8 mouse cellular contexts compared by ENCODE assay signal in the genomic region with DNA sequence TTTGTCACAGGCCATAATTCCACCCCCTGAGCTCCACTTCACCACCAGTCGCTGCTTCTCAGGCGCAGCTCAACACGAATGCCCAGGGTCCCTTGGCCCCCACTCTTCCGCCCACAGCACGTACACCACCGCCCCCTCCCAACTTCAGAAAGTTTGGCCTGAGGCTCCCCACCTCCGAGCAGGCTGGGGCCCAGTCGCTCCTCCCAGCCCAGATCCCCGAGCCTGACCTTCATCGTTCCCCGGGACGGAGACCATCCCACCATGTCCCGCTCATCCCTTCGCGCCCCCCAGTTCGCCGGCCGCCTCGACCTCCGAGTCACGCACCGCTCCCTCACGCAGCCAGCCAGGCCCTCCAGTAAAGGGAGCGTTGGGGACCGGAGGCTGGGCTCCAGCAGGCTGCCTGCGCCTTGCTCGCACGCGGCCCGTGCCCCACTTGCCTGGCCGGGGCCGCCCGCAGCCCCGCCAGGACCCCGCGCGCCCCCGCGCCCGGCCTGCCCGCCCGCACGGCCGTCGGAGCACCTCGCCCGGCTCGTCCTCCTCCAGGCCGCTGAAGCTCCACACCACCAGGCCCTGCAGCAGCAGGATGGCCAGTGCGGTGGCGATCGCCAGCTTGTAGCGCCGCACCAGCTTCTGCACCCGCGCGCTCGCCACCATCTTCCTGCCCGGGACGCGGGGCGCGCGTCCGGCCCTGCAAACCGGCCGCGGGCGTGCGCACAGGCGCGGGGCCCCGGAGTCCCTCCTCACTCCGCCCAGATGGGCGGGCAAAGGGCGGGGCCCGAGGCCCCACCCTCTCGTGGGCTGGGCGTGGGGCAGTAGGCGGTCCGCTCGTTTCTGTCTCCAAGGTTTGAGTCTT. TPM values are rescaled to one million over a fixed set of nuclear protein-coding genes. Genes with fewer than 3 reads are reported as not detected.
DNase-seq lines count a peak whose midpoint lies in the region; ATAC-seq and TF ChIP-seq lines count a peak whose summit lies in the region.

A gene (minus strand): TSS at position 762 of the 853 bp plus-strand sequence.

- peaks cover 13% of the 10 kb centered on the region; the same call in 1 of the 2 replicates for H3K79me2 ChIP-seq in liver, adult 2 months (ENCODE audit: control insufficient read depth, insufficient read depth, low read length)
- no peaks in the 10 kb centered on the region for H3K79me2 ChIP-seq in myocyte (ENCODE audit: control insufficient read depth, insufficient read depth)

- no peaks in the 10 kb centered on the region for H3K27me3 ChIP-seq in heart, embryonic 11.5 days (ENCODE audit: control insufficient read depth, insufficient read depth, low read length)
- H3K27me3 ChIP-seq in kidney, embryonic 16.5 days (ENCODE audit: insufficient read depth, low read length), result no peaks in the 10 kb centered on the region
- H3K27me3 ChIP-seq in liver, adult 2 months (ENCODE audit: control insufficient read depth, insufficient read depth, low read length), result no peaks in the 10 kb centered on the region
- H3K27me3 ChIP-seq in myocyte (ENCODE audit: control insufficient read depth, insufficient read depth, insufficient read length), result no peaks in the 10 kb centered on the region
- H3K27me3 ChIP-seq in splenic B cell, adult 2 months (ENCODE audit: control insufficient read depth, insufficient read depth, low read length, poor library complexity, severe bottlenecking), result no peaks in the 10 kb centered on the region

- peak within 1 kb of the TSS; percentile 84 for H3K27ac ChIP-seq in heart, embryonic 11.5 days (ENCODE audit: low read depth, low read length)
- H3K27ac ChIP-seq in kidney, embryonic 16.5 days (ENCODE audit: low read length), result peak within 1 kb of the TSS; percentile 85
- H3K27ac ChIP-seq in liver, adult 2 months (replicated peaks; ENCODE audit: insufficient read depth, low read depth, low read length), result peak within 1 kb of the TSS; percentile 30

- peak; percentile 97 to 98 for DNase-seq in B cell, adult 2 months
- DNase-seq in brain, adult 2 months (ENCODE audit: low read depth, low spot score), result peak; percentile 95
- DNase-seq in liver, adult 2 months (ENCODE audit: extremely low read depth, low read depth, low spot score), result peak; percentile 58
- DNase-seq in splenic B cell, adult 2 months (ENCODE audit: low read depth, low spot score), result peak; percentile 91

- WGBS in heart, embryonic 11.5 days (ENCODE audit: insufficient replicate concordance), result under 1% methylated on average over 82 of the region's 82 CpGs
- WGBS in kidney, embryonic 16.5 days, result under 1% methylated on average over 82 of the region's 82 CpGs
- under 1% methylated on average over 79 of the region's 82 CpGs for WGBS in liver, adult 2 months

- peak; percentile 93 for ATAC-seq in erythroblast, adult 5-6 weeks (replicated peaks; ENCODE audit: low FRiP score, poor library complexity, severe bottlenecking)
- ATAC-seq in heart, embryonic 11.5 days (replicated peaks; ENCODE audit: insufficient number of reproducible peaks, low FRiP score, low TSS enrichment), result peak; percentile 89
- ATAC-seq in kidney, embryonic 16.5 days (ENCODE audit: low FRiP score, low TSS enrichment), result peak; percentile 94

- peak within 1 kb of the TSS; percentile 96 for H3K9ac ChIP-seq in heart, embryonic 11.5 days (ENCODE audit: low read depth, low read length)
- peak within 1 kb of the TSS; percentile 98 for H3K9ac ChIP-seq in kidney, embryonic 16.5 days (replicated peaks; ENCODE audit: low read length)
- H3K9ac ChIP-seq in liver, adult 2 months (ENCODE audit: low read depth, low read length), result peak within 1 kb of the TSS; percentile 97

- no peaks in the 10 kb centered on the region for H3K9me3 ChIP-seq in heart, embryonic 11.5 days (replicated peaks; ENCODE audit: control insufficient read depth, low read length)
- H3K9me3 ChIP-seq in kidney, embryonic 16.5 days (ENCODE audit: low read length), result 0 out of 2 replicates have a peak, but pooled peaks cover 2% of the 10 kb centered on the region

- H3K4me2 ChIP-seq in heart, embryonic 11.5 days, result peak within 1 kb of the TSS; percentile 88
- peak within 1 kb of the TSS; percentile 87 for H3K4me2 ChIP-seq in kidney, embryonic 16.5 days (replicated peaks; ENCODE audit: low read depth, low read length)
- H3K4me2 ChIP-seq in myocyte (ENCODE audit: low read depth), result peak within 1 kb of the TSS; percentile 94

- peak within 1 kb of the TSS; percentile 98 for H3K4me3 ChIP-seq in heart, embryonic 11.5 days (ENCODE audit: low read depth, low read length)
- peak within 1 kb of the TSS; percentile 94 for H3K4me3 ChIP-seq in kidney, embryonic 16.5 days (ENCODE audit: low read length)
- H3K4me3 ChIP-seq in liver, adult 2 months (ENCODE audit: insufficient read depth, low read depth, low read length), result peak within 1 kb of the TSS; percentile 93
- H3K4me3 ChIP-seq in myocyte, result peak within 1 kb of the TSS; percentile 50

- peaks cover 25% of the 10 kb centered on the region for H3K4me1 ChIP-seq in heart, embryonic 11.5 days (ENCODE audit: control insufficient read depth, insufficient read depth, low read length)
- H3K4me1 ChIP-seq in kidney, embryonic 16.5 days (ENCODE audit: insufficient read depth, low read length), result peaks cover 18% of the 10 kb centered on the region
- H3K4me1 ChIP-seq in liver, adult 2 months (ENCODE audit: control insufficient read depth, insufficient read depth, low read length), result peaks cover 7% of the 10 kb centered on the region

- H3K36me3 ChIP-seq in heart, embryonic 11.5 days (ENCODE audit: control insufficient read depth, insufficient read depth, low read length), result no peaks in the 10 kb centered on the region
- H3K36me3 ChIP-seq in kidney, embryonic 16.5 days (ENCODE audit: insufficient read depth, low read length), result no peaks in the 10 kb centered on the region
- no peaks in the 10 kb centered on the region for H3K36me3 ChIP-seq in liver, adult 2 months (ENCODE audit: control insufficient read depth, insufficient read depth, low read length)
- no peaks in the 10 kb centered on the region for H3K36me3 ChIP-seq in myocyte (ENCODE audit: control insufficient read depth, insufficient read depth)
- no peaks in the 10 kb centered on the region for H3K36me3 ChIP-seq in splenic B cell, adult 2 months (ENCODE audit: control insufficient read depth, insufficient read depth, low read length, poor library complexity, severe bottlenecking)

- H3ac ChIP-seq in myocyte (ENCODE audit: control insufficient read depth, insufficient read length), result peak within 1 kb of the TSS; percentile 46

- no peak for TF ChIP-seq CTCF in liver, adult 2 months (IDR thresholded peaks at IDR 0.05; ENCODE audit: low read depth, low read length)

- peak; percentile 82; the same call in 1 of the 2 replicates for TF ChIP-seq POLR2A in liver, adult 2 months (IDR thresholded peaks at IDR 0.05; ENCODE audit: extremely low read depth, insufficient read depth, low read length)
- TF ChIP-seq POLR2A in myocyte (IDR thresholded peaks at IDR 0.05; ENCODE audit: insufficient read length, low read depth), result peak; percentile 92

TF ChIP-seq in myocyte, 11 proteins besides CTCF, POLR2A, EP300 and RAD21:
- TF ChIP-seq TCF12 (IDR thresholded peaks at IDR 0.05; ENCODE audit: insufficient read depth, poor library complexity, severe bottlenecking), result no peak
- no peak for TF ChIP-seq USF1 (IDR thresholded peaks at IDR 0.05; ENCODE audit: low read depth)
- no peak for TF ChIP-seq SRF (IDR thresholded peaks at IDR 0.05; ENCODE audit: control insufficient read depth, insufficient read length, low read depth)
- TF ChIP-seq TCF3 (IDR thresholded peaks at IDR 0.05; ENCODE audit: insufficient read length, low read depth), result no peak
- TF ChIP-seq MYOD1 (IDR thresholded peaks at IDR 0.05; ENCODE audit: control insufficient read depth in 1 of 3, insufficient read length in 2 of 3, low read depth in 2 of 3), result no peak
- TF ChIP-seq POLR2AphosphoS2 (IDR thresholded peaks at IDR 0.05; ENCODE audit: insufficient read length, low read depth), result peak; percentile 80
- TF ChIP-seq E2F4 (IDR thresholded peaks at IDR 0.05; ENCODE audit: insufficient read depth), result no peak
- TF ChIP-seq MAX (IDR thresholded peaks at IDR 0.05; ENCODE audit: low read depth), result no peak
- peak in 1 of 3 experiments; percentile 30 for TF ChIP-seq MYOG (IDR thresholded peaks at IDR 0.05; ENCODE audit: control insufficient read depth in 1 of 3, insufficient read depth in 1 of 3, insufficient read length in 2 of 3, low read depth in 2 of 3)

RNA-seq across cellular contexts. Expression of the gene that starts here (rescaled TPM):
- total RNA-seq in erythroblast, adult 5-6 weeks (2015; ENCODE audit: low replicate concordance), result not detected in 2 replicates
- total RNA-seq in erythroblast, adult 5-6 weeks (2017; ENCODE audit: low replicate concordance), result 0.26 and 0.56 TPM in 2 replicates
- 9.0 and 11.9 TPM in 2 replicates for polyA plus RNA-seq in heart, embryonic 11.5 days (2014; fragmentation: Nextera tagmentation; extraction: Ambion mirVana)
- 20.2 and 22.9 TPM in 2 replicates for polyA plus RNA-seq in kidney, embryonic 16.5 days (2015; fragmentation: Nextera tagmentation; extraction: Ambion mirVana)
- total RNA-seq in liver, adult 2 months (2014; rRNA removed), result 11.4 and 12.6 TPM in 2 replicates
- 18.9 and 19.7 TPM in 2 replicates for polyA plus RNA-seq in liver, adult 2 months (2012; rRNA removed)
- polyA plus RNA-seq in myocyte (2012; fragmentation: generic; extraction: Trizol), result 14.8 TPM

Comparison
In these comparisons a context has a peak if more than half of its experiments do, and no peak if none do; other contexts are left out.
1. Peak in every context shown above with its lines: DNase-seq, ATAC-seq, H3K4me3 ChIP-seq and H3K27ac ChIP-seq.
2. Peak in ATAC-seq in erythroblast, adult 5-6 weeks; RNA of the gene not detected or under 1 TPM.
3. H3K27ac ChIP-seq: peak in every context shown above with its lines; median percentile 85 in kidney, embryonic 16.5 days; 84 in heart, embryonic 11.5 days; 30 in liver, adult 2 months.